Mouse (Mus musculus) forebrain, embryonic 14.5 days (tissue): ENCODE measurements around the gene Ralgps2. TPM values are rescaled to one million over a fixed set of nuclear protein-coding genes. Genes with fewer than 3 reads are reported as not detected.

ENCODE experiments used
- ATAC-seq: fragments of 200-750 bp; cut with Nextera tagmentation; 2 replicates; pipeline ENCODE4 v1.8.0; 2017; ENCODE audit warnings: mild to moderate bottlenecking, moderate library complexity
- DNase-seq: peaks from one replicate; pipeline ENCODE4 v3.0.0-alpha.2; 2015; ENCODE audit warnings: low spot score
- H3K27ac ChIP-seq: fragments of 300-500 bp; sonication (generic); 2 replicates; pipeline ENCODE4 v1.5.1; 2014; ENCODE audit warnings: low read depth, mild to moderate bottlenecking, control low read depth, low read length, moderate library complexity
- H3K27me3 ChIP-seq: fragments of 300-500 bp; sonication (generic); replicated peaks from 2 replicates; pipeline ENCODE4 v1.6.1; 2014; ENCODE audit warnings: low read length, control low read depth, mixed read lengths; ENCODE audit not compliant: control insufficient read depth, insufficient read depth
- H3K36me3 ChIP-seq: fragments of 300-500 bp; sonication (generic); 2 replicates; pipeline ENCODE4 v1.6.1; 2014; ENCODE audit warnings: low read length, control low read depth; ENCODE audit not compliant: control insufficient read depth, insufficient read depth
- H3K4me1 ChIP-seq: fragments of 300-500 bp; sonication (generic); 2 replicates; pipeline ENCODE4 v1.6.1; 2014; ENCODE audit warnings: antibody characterized with exemption, low read length, control low read depth; ENCODE audit not compliant: control insufficient read depth, insufficient read depth
- H3K4me2 ChIP-seq: fragments of 300-500 bp; sonication (generic); 2 replicates; pipeline ENCODE4 v1.6.1; 2014; ENCODE audit warnings: mild to moderate bottlenecking, control low read depth, low read length
- H3K4me3 ChIP-seq: fragments of 300-500 bp; sonication (generic); 2 replicates; pipeline ENCODE4 v1.5.1; 2014; ENCODE audit warnings: low read depth, low read length, control low read depth
- H3K9ac ChIP-seq: fragments of 300-500 bp; sonication (generic); 2 replicates; pipeline ENCODE4 v1.6.1; 2014; ENCODE audit warnings: mild to moderate bottlenecking, low read length, control low read depth, moderate library complexity
- H3K9me3 ChIP-seq: fragments of 300-500 bp; sonication (generic); replicated peaks from 2 replicates; pipeline ENCODE4 v1.6.1; 2016; ENCODE audit warnings: low read length, control low read depth, mixed read lengths; ENCODE audit not compliant: control insufficient read depth
- WGBS: fragments of 180-500 bp; shearing (Covaris S2); extraction: QIAGEN DNeasy Blood & Tissue Kit; methylation state at CpG from one replicate; pipeline ENCODE4 v1.1.7; 2014; 5-methylcytosine and 5-hydroxymethylcytosine counted together
- polyA plus RNA-seq: library from polyadenylated mRNA; unstranded; fragments of >200 nt; fragmentation: Nextera tagmentation; extraction: Ambion mirVana; gene quantifications from 2 replicates; pipeline ENCODE4 v1.2.1, GENCODE M21; 2014

The Ralgps2 gene
- polyA plus RNA-seq, 1 experiment from 2014 or later, result 93.0 TPM

DNA sequence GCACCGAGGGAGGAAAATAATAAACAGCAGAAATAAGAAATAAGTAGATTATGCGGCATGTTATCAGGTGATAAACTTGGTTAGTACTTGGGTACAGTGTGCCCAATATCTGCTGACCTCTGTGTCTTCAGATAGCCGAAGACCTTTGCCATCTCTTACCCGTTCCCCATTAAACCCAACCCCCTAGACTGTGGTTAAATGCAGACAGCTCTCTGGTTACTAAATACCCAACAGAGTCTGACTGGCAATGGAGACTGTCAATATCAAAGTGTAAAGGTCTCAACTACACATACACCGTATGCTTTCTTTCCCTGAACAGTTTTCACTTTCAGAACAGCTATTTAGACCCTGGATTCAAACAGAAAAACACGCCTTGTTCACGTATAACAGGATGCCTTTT lies 39.2 kb upstream of the Ralgps2 start:
- Histone ChIP-seq H3K9me3 (no peaks in the 10 kb centered on the region), H3K36me3 (no peaks in the 10 kb centered on the region), H3K27ac (no peak overlapping the region), H3K27me3 (no peaks in the 10 kb centered on the region), H3K4me2 (no peak overlapping the region), H3K4me3 (no peak overlapping the region), H3K9ac (no peak overlapping the region), H3K4me1 (no peaks in the 10 kb centered on the region)
- ATAC-seq (no peak), DNase-seq (no peak)
- 88% methylated on average over 7 of the region's 7 CpGs for WGBS

DNA sequence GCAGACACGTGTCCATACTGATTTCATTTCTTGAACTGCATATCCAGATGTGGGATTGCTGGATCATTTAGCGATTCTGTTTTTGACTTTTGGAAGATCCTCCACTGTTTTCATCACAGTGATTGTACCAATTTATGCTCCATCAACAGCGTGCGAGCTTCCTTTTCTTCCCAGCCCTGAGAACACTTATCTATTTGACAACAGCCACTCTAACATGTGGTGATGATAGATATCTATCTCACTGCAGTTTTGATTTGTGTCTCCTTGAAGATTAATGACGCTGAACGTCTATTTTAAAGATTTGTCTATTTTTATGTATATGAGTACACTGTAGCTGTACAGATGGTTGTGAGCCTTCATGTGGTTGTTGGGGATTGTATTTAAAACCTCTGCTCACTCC lies 34.4 kb upstream of the Ralgps2 start:
- Histone ChIP-seq H3K4me2 (no peak overlapping the region), H3K4me1 (no peaks in the 10 kb centered on the region), H3K27ac (no peak overlapping the region), H3K36me3 (no peaks in the 10 kb centered on the region), H3K27me3 (no peaks in the 10 kb centered on the region), H3K9me3 (no peaks in the 10 kb centered on the region), H3K4me3 (no peak overlapping the region), H3K9ac (no peak overlapping the region)
- ATAC-seq (no peak), DNase-seq (no peak)
- WGBS, result 90% methylated on average over 6 of the region's 6 CpGs

DNA sequence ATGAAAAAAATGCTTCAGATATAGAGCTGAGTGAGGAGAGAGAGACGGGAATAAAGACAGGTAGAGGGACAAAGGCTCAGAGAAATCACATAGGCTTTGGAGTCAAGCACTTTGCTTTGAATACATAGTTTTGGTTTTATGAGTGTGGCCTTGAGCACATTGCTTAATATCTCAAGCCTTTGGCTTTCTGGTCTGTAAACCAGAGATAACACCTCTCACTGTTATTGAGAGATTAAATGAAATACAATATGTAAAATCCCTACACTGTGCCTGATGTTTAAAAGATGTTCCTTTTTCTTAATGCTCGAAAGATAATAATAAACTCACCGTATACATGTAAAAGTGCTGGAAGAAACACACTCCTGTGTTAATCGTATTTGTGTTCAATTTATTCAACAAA lies 33.0 kb upstream of the Ralgps2 start:
- Histone ChIP-seq H3K36me3 (no peaks in the 10 kb centered on the region), H3K4me2 (no peak overlapping the region), H3K9ac (no peak overlapping the region), H3K9me3 (no peaks in the 10 kb centered on the region), H3K27me3 (no peaks in the 10 kb centered on the region), H3K27ac (no peak overlapping the region), H3K4me1 (no peaks in the 10 kb centered on the region), H3K4me3 (no peak overlapping the region)
- whole genome bisulfite sequencing, result 97% methylated on average over 4 of the region's 4 CpGs
- ATAC-seq, result no peak
- DNase-seq, result no peak

DNA sequence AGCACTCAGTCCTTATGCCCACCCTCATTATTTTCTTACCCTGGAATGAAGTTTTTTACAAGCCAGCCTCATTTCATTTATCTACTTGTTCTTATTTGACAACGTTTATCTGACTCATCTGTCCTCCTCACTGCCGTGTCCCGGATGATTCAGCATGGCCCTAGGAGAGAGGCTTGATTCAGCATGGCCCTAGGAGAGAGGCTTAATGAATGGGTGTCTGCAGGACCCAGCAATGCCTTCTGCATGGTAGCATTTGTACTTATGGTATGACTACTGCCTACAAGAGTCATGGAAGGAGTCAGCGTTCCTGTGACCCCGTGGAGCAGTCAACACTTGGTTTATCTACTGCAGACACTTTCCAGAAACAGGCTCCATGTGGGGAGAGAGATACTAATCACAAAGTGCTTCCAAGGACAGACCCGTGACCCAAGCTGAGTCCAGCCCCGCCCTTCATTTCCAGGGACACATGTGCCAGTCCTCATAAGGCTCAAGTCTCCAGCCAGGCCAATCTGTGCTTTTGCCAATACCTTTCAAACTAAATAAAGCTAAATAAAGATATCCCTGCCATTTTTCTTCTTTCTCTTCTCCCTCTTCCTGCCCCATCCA lies 31.9 kb upstream of the Ralgps2 start:
- H3K9ac ChIP-seq, result no peak overlapping the region
- H3K4me3 ChIP-seq, result no peak overlapping the region
- no peaks in the 10 kb centered on the region for H3K27me3 ChIP-seq
- H3K27ac ChIP-seq, result no peak overlapping the region
- no peaks in the 10 kb centered on the region for H3K36me3 ChIP-seq
- no peak overlapping the region for H3K4me2 ChIP-seq
- H3K9me3 ChIP-seq, result no peaks in the 10 kb centered on the region
- no peaks in the 10 kb centered on the region for H3K4me1 ChIP-seq
- no peak for ATAC-seq
- DNase-seq, result no peak
- WGBS, result 89% methylated on average over 7 of the region's 7 CpGs

DNA sequence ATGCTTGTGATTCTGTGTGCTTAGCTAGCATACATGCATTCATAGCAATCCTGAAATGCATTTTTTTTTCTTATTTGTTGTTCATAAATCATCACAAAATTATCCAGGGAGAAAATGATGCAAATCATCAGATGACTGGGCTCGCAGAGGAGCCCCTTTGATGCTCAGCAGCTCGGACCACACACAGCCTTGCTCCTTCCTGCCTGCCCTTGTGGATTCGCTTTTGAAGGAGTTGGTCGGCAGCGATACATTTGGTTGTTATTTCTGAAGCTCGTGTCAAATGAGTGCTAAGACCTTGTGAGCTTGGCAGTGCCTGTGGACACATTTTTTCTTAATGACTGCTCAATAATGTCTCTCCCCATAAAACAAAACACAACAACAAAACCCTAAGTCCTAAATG lies 31.2 kb upstream of the Ralgps2 start:
- 67% methylated on average over 6 of the region's 6 CpGs for WGBS
- H3K9me3 ChIP-seq, result no peaks in the 10 kb centered on the region
- DNase-seq (no peak), ATAC-seq (no peak)
- H3K27me3 ChIP-seq, result no peaks in the 10 kb centered on the region
- H3K27ac ChIP-seq, result no peak overlapping the region
- H3K9ac ChIP-seq, result no peak overlapping the region
- H3K4me1 ChIP-seq, result no peaks in the 10 kb centered on the region
- H3K4me3 ChIP-seq, result no peak overlapping the region
- no peaks in the 10 kb centered on the region for H3K36me3 ChIP-seq
- H3K4me2 ChIP-seq, result no peak overlapping the region

DNA sequence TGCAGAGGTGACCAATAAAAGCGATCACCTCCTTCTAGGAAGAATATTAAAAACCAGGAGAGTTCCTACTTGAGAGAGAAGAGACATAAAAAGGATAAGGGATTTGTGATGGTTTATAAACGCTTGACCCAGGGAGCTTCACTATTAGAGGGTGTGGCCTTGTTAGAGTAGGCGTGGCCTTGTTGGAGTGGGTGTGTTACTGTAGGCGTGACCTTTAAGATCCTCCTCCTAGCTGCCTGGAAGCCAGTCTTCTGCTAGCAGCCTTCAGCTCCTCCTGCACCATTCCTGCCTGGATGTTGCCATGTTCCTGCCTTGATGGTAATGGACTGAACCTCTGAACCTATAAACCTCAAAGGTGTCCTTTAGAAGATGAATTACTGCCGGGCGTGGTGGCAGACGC lies 28.7 kb upstream of the Ralgps2 start:
- Histone ChIP-seq H3K4me3 (no peak overlapping the region), H3K27ac (no peak overlapping the region), H3K4me2 (no peak overlapping the region), H3K4me1 (peaks cover 8% of the 10 kb centered on the region; the same call in 1 of the 2 replicates), H3K36me3 (no peaks in the 10 kb centered on the region), H3K9me3 (no peaks in the 10 kb centered on the region), H3K27me3 (no peaks in the 10 kb centered on the region), H3K9ac (no peak overlapping the region)
- 82% methylated on average over 7 of the region's 7 CpGs for WGBS
- DNase-seq (no peak), ATAC-seq (no peak)

DNA sequence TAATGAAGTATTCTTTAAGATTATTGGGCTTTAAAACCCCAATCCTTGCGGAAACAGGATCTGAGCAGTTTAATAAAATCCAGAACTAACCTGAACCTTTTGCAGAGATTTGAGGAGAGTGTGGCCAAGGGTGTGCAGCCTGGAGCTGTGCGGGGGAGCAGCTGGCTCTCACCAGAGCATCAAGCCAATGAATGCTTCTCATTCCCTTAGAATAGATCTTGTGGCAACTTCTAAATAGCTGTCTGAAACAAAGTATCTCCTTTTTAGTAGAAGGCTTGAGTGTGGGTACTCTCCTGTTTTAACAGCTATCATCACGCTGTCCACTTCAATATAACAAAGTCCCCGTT lies 25.1 kb upstream of the Ralgps2 start:
- H3K4me2 ChIP-seq, result no peak overlapping the region
- no peaks in the 10 kb centered on the region for H3K27me3 ChIP-seq
- no peak overlapping the region for H3K9ac ChIP-seq
- DNase-seq (peak; percentile 19), ATAC-seq (no peak)
- 0 out of 2 replicates have a peak overlapping the region, but pooled peaks have one; percentile 68 for H3K27ac ChIP-seq
- H3K4me3 ChIP-seq, result no peak overlapping the region
- H3K36me3 ChIP-seq, result no peaks in the 10 kb centered on the region
- H3K4me1 ChIP-seq, result peaks cover 8% of the 10 kb centered on the region; the same call in 1 of the 2 replicates
- WGBS, result 85% methylated on average over 4 of the region's 4 CpGs
- no peaks in the 10 kb centered on the region for H3K9me3 ChIP-seq

DNA sequence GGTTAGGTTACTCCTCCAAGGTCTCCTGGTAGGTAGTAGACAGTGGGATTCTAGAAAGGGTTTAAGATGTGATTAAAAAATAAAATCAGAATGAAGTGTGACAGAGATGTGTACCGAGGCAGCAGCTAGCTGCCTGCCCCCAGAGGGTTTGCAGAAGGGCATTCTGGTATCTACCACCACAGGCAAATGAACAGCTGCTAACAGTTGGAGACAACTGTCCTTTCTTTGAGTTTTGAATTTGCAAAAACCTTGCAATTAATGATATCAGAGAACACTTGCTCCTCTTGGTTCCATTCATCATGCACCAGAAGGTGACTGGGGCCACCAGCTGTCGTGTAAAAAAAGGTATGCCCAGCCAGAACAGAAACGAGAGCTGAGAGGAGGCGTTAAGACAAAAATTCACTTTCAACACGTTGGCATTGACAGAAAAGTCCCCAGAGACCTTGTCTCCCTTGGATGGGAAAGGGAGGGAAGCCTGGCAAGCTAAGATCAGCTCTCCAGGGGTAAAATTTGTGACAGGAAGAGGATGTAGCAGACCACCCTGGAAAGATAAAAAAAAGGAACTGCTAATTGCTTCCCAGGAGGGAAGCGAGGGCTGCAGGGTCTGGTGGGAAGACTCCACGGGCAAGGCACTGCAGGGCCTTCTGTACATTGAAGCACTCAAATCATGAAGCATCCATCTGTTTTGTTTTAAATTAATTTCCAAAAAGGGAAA lies 24.6 kb upstream of the Ralgps2 start:
- Histone ChIP-seq H3K36me3 (no peaks in the 10 kb centered on the region), H3K27ac (peak overlapping the region; percentile 68; the same call in 1 of the 2 replicates), H3K4me2 (no peak overlapping the region), H3K9ac (no peak overlapping the region), H3K4me1 (peaks cover 8% of the 10 kb centered on the region; the same call in 1 of the 2 replicates), H3K27me3 (no peaks in the 10 kb centered on the region), H3K9me3 (no peaks in the 10 kb centered on the region), H3K4me3 (no peak overlapping the region)
- DNase-seq (peak; percentile 56), ATAC-seq (peak; percentile 67)
- 35% methylated on average over 7 of the region's 7 CpGs for WGBS

DNA sequence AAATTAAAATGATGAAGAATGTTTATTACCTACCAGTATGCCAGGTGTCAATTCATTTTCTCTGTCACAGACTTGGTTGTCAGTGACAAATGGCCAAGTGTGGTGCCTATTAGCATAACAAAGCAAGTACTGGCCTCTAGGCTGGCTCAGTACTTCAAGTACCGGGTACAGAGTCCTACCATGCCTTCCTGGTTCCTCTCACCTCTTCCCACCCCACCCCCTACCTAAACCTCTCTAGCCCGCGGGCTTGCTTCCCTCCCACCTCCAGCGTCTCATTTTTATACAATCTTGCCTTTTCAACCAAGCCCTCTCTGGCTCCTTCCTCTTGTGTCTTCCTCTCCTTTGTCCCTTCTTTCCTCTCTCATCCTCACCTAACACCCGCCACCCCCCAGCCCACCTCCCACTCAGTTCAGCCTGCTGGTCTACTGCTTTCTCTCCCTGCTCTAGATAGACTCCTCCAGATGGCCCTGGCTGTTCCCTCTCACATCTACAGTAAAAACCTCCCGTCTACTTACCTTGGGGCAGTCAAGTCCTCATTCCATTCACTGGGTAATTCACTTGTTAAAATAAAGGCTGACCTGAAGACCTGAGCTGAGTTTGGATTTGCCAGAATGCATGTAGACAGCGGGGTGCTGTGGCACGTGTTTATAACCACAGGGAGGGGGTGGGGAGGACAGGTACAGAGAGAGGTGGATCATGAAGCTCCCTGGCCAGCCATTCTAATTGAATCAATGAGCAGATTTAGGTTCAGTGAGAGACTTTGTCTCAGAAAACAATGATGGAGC lies 22.2 kb upstream of the Ralgps2 start:
- Histone ChIP-seq H3K27me3 (no peaks in the 10 kb centered on the region), H3K4me1 (peaks cover 8% of the 10 kb centered on the region; the same call in 1 of the 2 replicates), H3K9me3 (no peaks in the 10 kb centered on the region), H3K4me3 (no peak overlapping the region), H3K4me2 (no peak overlapping the region), H3K9ac (no peak overlapping the region), H3K27ac (no peak overlapping the region), H3K36me3 (no peaks in the 10 kb centered on the region)
- ATAC-seq, result no peak
- no peak for DNase-seq
- WGBS, result 40% methylated on average over 8 of the region's 8 CpGs
